Mouse (Mus musculus): ENCODE results near the gene Fermt2. TPM values are rescaled to one million over a fixed set of nuclear protein-coding genes. Genes with fewer than 3 reads are reported as not detected.
A peak's percentile ranks its signal among the peaks of the same experiment; 100 is the strongest.

The Fermt2 gene
- polyA plus RNA-seq (2011; ENCODE audit: insufficient read depth, insufficient read length, low replicate concordance, missing spikeins), result 4.9 and 19.3 TPM in 2 replicates

GRCm38 (mm10) chr14:45529411-45530363, at the start of gene Fermt2:
Gene Fermt2 (minus strand): TSS chr14:45530118.
- peak within 1 kb of the TSS; percentile 27 for H3K4me3 ChIP-seq (replicated peaks; ENCODE audit: control insufficient read depth, low read depth, low read length)
- 2% methylated on average over 118 of the region's 126 CpGs for WGBS
- TF ChIP-seq CTCF (IDR thresholded peaks at IDR 0.05; ENCODE audit: control insufficient read depth, insufficient read depth, low read length), result no peak
- H3K27ac ChIP-seq (ENCODE audit: control insufficient read depth, insufficient read depth, low read depth, low read length, poor library complexity), result peak within 1 kb of the TSS; percentile 0; the same call in 1 of the 2 replicates
- H3K4me1 ChIP-seq (ENCODE audit: control insufficient read depth, insufficient read depth, low read length), result no peaks in the 10 kb centered on the region

- TF ChIP-seq POLR2A (IDR thresholded peaks at IDR 0.05; ENCODE audit: borderline replicate concordance, control insufficient read depth, low read depth, low read length), result no peak
- TF ChIP-seq CTCF (IDR thresholded peaks at IDR 0.05; ENCODE audit: control insufficient read depth, insufficient read depth, low read length), result peak; percentile 57
- Histone ChIP-seq H3K4me3 (replicated peaks; ENCODE audit: control insufficient read depth, low read depth, low read length) (no peak overlapping the region), H3K4me1 (ENCODE audit: control insufficient read depth, insufficient read depth, low read length) (no peaks in the 10 kb centered on the region; the same call in 1 of the 2 replicates), H3K27ac (ENCODE audit: control insufficient read depth, insufficient read depth, low read depth, low read length, poor library complexity) (no peak overlapping the region)
- 19% methylated on average over 33 of the region's 33 CpGs for WGBS
Measured at GRCm38 (mm10) chr14:45566066-45566937, 36.4 kb upstream of the Fermt2 start.

DNA sequence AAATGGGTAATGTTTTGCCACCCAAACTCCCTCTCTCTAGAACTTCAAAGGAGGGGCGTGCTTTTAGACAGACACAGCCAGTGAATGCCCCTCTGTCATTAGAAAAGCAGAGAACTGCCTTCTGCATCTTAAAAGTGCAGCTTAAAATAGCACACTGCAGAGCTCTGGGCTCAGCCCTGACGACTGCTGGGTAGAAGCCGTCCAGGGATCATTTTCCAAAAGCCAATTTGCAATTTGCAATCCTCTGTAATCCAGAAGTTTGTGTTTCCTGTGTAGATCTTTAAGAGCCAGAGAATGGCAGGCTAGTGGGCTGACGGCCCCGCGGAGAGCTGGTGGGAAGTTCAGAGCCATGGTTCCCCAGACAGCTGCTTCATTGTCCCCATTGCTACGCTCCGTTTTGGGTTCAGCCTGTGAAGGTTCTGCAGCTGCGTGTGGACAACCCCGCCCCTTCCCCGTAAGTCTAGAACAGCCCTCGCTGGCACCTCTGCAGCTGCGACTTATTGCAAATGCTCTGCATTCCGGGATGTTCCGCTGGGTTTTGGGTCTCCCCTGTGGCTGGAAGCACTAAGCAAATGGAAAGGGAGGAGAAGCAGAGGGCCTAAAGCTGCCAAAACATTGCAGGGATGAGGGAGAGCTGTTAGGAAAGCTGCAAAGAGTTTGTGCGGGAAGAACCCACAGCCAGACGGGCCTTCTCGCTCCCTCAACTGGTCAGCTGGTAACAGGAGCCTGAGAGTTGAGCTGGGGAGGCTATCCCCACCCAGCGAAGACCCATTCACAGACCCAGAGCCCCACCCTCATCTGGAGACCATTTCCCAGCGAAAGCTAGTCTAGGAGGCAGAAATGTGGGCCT, 35.5 kb upstream of the Fermt2 start:
- WGBS, result 19% methylated on average over 20 of the region's 20 CpGs
- Histone ChIP-seq H3K27ac (ENCODE audit: control insufficient read depth, insufficient read depth, low read depth, low read length, poor library complexity) (no peak overlapping the region), H3K4me3 (replicated peaks; ENCODE audit: control insufficient read depth, low read depth, low read length) (no peak overlapping the region), H3K4me1 (ENCODE audit: control insufficient read depth, insufficient read depth, low read length) (no peaks in the 10 kb centered on the region; the same call in 1 of the 2 replicates)
- TF ChIP-seq CTCF (IDR thresholded peaks at IDR 0.05; ENCODE audit: control insufficient read depth, insufficient read depth, low read length) (no peak), POLR2A (IDR thresholded peaks at IDR 0.05; ENCODE audit: borderline replicate concordance, control insufficient read depth, low read depth, low read length) (no peak)

GRCm38 (mm10) chr14:45563577-45563976, 33.7 kb upstream of the Fermt2 start:
- Histone ChIP-seq H3K27ac (ENCODE audit: control insufficient read depth, insufficient read depth, low read depth, low read length, poor library complexity) (no peak overlapping the region; the same call in 1 of the 2 replicates), H3K4me1 (ENCODE audit: control insufficient read depth, insufficient read depth, low read length) (no peaks in the 10 kb centered on the region; the same call in 1 of the 2 replicates), H3K4me3 (replicated peaks; ENCODE audit: control insufficient read depth, low read depth, low read length) (no peak overlapping the region)
- WGBS, result 76% methylated on average over 1 of the region's 1 CpGs
- TF ChIP-seq POLR2A (IDR thresholded peaks at IDR 0.05; ENCODE audit: borderline replicate concordance, control insufficient read depth, low read depth, low read length) (no peak), CTCF (IDR thresholded peaks at IDR 0.05; ENCODE audit: control insufficient read depth, insufficient read depth, low read length) (no peak)

DNA sequence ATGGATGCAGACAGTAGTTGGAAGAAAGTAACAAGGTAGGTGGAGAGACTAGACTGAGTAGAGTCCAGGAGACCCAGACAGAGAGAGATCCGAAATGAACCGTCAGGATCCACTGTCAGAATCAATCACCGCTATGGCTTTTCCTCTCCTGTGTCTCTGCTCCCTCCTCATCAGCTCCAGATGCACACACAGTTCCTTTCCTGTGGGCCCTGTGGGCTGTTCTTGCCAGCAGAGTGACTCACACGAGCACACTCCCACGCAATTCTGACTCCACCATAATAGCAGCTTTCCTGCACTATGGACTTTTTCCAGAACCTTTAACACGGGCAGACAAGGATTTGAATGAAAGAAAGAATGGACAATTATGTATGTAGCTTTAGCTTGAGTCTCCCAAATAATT, 31.8 kb upstream of the Fermt2 start:
- H3K4me1 ChIP-seq (ENCODE audit: control insufficient read depth, insufficient read depth, low read length), result no peaks in the 10 kb centered on the region; the same call in 1 of the 2 replicates
- 73% methylated on average over 6 of the region's 6 CpGs for WGBS

GRCm38 (mm10) chr14:45559018-45559417, 29.1 kb upstream of the Fermt2 start:
- no peaks in the 10 kb centered on the region for H3K4me1 ChIP-seq (ENCODE audit: control insufficient read depth, insufficient read depth, low read length)
- WGBS, result 77% methylated on average over 1 of the region's 1 CpGs
- TF ChIP-seq CTCF (IDR thresholded peaks at IDR 0.05; ENCODE audit: control insufficient read depth, insufficient read depth, low read length), result no peak
- no peak for TF ChIP-seq POLR2A (IDR thresholded peaks at IDR 0.05; ENCODE audit: borderline replicate concordance, control insufficient read depth, low read depth, low read length)
- no peak overlapping the region for H3K27ac ChIP-seq (ENCODE audit: control insufficient read depth, insufficient read depth, low read depth, low read length, poor library complexity)
- H3K4me3 ChIP-seq (replicated peaks; ENCODE audit: control insufficient read depth, low read depth, low read length), result no peak overlapping the region

More for the DNA sequence above, 31.8 kb upstream of the Fermt2 start:
- Histone ChIP-seq H3K4me3 (replicated peaks; ENCODE audit: control insufficient read depth, low read depth, low read length) (no peak overlapping the region), H3K27ac (ENCODE audit: control insufficient read depth, insufficient read depth, low read depth, low read length, poor library complexity) (no peak overlapping the region)
- TF ChIP-seq CTCF (IDR thresholded peaks at IDR 0.05; ENCODE audit: control insufficient read depth, insufficient read depth, low read length) (no peak), POLR2A (IDR thresholded peaks at IDR 0.05; ENCODE audit: borderline replicate concordance, control insufficient read depth, low read depth, low read length) (no peak)

DNA sequence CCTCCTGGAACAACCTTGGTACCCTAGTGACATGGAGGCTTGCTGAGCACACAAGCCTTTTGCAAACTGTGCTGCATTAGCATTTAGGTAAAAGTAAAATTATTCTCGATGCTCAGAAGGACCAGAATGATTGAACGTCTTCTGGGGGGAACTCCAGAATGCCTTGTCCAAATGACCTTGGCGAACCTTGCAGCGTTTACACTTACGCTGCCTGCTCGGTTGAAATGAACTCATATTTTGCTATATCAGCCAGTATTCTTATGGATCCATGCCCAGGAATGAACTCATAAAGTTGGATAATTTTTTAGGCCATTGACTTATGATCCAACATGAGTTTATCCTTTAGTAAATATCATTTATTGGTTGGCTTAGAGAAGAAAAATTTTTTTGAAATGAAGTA, 24.4 kb upstream of the Fermt2 start:
- TF ChIP-seq CTCF (IDR thresholded peaks at IDR 0.05; ENCODE audit: control insufficient read depth, insufficient read depth, low read length), result no peak
- WGBS, result 79% methylated on average over 6 of the region's 6 CpGs
- no peak overlapping the region for H3K4me3 ChIP-seq (replicated peaks; ENCODE audit: control insufficient read depth, low read depth, low read length)
- no peak overlapping the region for H3K27ac ChIP-seq (ENCODE audit: control insufficient read depth, insufficient read depth, low read depth, low read length, poor library complexity)
- no peaks in the 10 kb centered on the region for H3K4me1 ChIP-seq (ENCODE audit: control insufficient read depth, insufficient read depth, low read length)
